Mouse (Mus musculus) spleen, embryonic (tissue): ENCODE measurements around the gene Gm28269.

ENCODE experiments used
- CTCF ChIA-PET: fragments of 350-600 bp; sonication (Branson Sonifier 250); formaldehyde crosslinking; loops from one replicate; lab custom pipeline; 2022; lab: Charles Lee

The Gm28269 gene

DNA sequence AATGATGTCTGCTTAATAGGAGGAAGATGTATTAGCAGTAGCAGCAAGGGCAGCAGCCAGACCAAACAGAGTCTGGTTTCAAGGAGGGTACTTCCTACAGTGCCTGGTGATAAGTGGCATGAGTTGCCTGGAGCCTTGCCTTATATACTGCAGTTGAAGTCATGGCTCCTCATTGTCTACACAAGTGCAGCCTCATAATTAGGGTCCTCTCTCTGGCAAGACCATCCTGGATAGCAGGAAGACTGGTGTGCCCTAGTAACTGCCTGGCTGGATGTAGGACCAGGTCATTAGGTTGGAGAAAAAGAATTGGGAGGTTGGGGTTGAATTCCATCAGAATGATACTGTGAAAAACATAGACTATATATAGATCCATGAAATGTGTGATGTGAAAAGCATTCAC is at the start of gene Gm28269:
Gene Gm28269 (minus strand): TSS at position 101 of the 400 bp plus-strand sequence.
- CTCF ChIA-PET, result no interaction called here

- CTCF ChIA-PET, result no interaction called here
Measured at GRCm38 (mm10) chrX:21716885-21717284, 28.0 kb downstream of the Gm28269 start.

- CTCF ChIA-PET, result no interaction called here
Measured at GRCm38 (mm10) chrX:21715293-21715692, 29.6 kb downstream of the Gm28269 start.

DNA sequence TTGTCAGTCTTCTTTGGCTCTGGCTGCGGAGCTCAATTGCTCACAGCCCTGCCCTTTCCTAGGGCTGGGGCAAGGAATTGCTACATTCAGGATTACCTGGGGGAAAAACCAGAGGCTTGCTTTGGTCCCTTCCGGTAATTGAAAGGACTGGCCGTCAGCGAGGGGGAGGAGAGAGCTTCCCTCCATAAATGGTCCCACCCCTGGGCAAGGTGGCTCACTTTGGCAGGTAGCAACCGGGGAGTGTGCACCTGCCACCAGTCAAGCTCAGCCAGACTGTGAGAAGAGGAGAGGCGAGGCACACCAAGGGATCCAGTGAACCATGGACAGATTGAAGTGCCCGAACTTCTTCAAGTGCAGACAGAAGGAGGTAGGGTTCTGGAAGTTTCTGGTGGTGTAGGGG is 30.1 kb downstream of the Gm28269 start, which contains the start of gene Slc6a14:
Gene Slc6a14 (plus strand): TSS at position 68 of the 400 bp plus-strand sequence.
- CTCF ChIA-PET, result no interaction called here

GRCm38 (mm10) chrX:21704470-21704869 is 40.4 kb downstream of the Gm28269 start:
- CTCF ChIA-PET, result no interaction called here

DNA sequence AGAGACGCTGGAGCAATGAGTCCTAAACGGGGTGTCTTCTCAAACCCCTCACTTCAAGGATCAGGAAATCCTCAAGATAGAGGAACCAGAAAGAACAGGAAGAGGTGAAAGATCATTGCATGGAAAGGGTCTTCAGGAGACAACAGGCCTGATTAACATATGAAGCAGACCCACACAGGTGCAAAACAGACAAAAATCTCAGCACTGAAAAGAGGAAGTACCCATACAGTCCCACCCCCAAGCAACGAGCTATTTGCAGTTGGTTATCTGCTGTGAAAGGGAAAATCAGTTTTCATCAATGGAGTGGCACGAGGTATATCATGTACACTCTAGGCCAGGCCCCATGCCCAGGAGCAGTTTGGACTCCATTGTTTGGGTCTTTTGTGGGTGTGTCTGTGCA is 43.3 kb downstream of the Gm28269 start:
- CTCF ChIA-PET, result no interaction called here

- CTCF ChIA-PET, result no interaction called here
Measured at GRCm38 (mm10) chrX:21695687-21696086, 49.2 kb downstream of the Gm28269 start.

- CTCF ChIA-PET, result no interaction called here
Measured at GRCm38 (mm10) chrX:21695220-21695619, 49.7 kb downstream of the Gm28269 start.
